Mouse (Mus musculus): ENCODE results near the gene Tmprss11d.
A peak's percentile ranks its signal among the peaks of the same experiment; 100 is the strongest.
"Not testable (repeated sequence)": the region's sequence is repeated elsewhere in the genome, so short reads cannot be mapped to it uniquely, and the experiment has no call there.

The Tmprss11d gene

GRCm38 (mm10) chr5:86373320-86373719 is at the start of gene Tmprss11d:
TSS of gene Tmprss11d (minus strand) at chr5:86373420.
- DNase-seq (ENCODE audit: extremely low read depth, low read depth), result no peak

GRCm38 (mm10) chr5:86421323-86422028 is 48.3 kb upstream of the Tmprss11d start:
- no peak for DNase-seq (ENCODE audit: extremely low read depth, low read depth)

DNA sequence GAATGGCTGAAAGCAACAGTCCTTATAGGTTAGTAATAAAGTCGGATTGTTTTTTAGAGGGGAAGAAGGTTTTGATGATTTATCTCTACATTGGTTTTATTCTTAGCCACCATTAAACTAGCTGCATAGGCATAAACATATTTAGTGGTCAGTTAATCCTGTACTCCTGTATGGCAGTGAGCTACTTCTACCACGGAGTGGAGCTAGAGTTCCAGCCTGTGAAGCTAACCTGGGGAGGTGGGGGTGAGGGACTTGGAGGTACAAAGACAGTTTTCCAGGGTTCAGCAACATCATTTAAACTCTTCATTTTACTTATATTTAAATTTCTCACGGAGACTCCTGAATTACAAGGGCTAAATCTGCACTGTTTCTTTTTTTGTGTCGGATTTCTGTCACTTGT is 46.3 kb upstream of the Tmprss11d start:
- no peak for DNase-seq (ENCODE audit: extremely low read depth, low read depth)

DNA sequence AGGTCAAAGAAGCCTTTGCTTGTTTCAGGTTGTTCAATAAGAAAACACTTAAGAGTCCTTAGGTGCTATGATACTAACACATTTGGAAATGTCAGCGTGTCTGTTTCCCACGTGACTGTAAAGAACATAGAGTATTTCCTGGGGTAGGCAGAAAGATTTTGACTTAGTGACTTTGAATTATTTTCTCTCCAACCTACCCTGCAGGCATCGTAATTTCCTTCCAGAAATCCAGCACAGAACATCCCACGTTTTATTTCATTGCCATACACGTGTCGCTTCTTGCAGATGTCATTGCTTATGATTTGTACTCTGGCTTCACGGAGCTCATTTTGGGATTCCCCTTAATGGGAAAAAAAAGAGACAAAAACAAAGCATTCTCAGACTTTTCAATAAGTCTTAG is 41.1 kb upstream of the Tmprss11d start:
- DNase-seq (ENCODE audit: extremely low read depth, low read depth), result no peak

DNA sequence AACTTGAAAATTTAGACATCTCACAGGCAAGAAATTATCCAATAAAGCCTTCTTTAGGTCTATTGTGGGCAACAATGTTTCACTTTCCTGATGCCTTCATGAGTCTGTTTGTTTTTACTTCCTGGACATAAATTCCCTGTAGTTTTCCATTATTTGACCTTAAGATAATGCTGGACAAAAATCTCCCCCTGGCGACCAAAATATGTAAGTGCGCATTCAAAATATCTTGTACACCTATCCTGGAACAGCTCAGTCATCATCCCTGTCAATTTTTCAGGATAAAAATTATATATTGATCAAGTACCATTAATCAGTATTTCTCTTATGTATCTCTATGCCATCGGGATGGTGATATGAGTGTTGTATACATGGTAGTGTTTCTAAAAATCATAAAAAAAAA is 37.6 kb upstream of the Tmprss11d start:
- DNase-seq (ENCODE audit: extremely low read depth, low read depth), result peak; percentile 7

DNA sequence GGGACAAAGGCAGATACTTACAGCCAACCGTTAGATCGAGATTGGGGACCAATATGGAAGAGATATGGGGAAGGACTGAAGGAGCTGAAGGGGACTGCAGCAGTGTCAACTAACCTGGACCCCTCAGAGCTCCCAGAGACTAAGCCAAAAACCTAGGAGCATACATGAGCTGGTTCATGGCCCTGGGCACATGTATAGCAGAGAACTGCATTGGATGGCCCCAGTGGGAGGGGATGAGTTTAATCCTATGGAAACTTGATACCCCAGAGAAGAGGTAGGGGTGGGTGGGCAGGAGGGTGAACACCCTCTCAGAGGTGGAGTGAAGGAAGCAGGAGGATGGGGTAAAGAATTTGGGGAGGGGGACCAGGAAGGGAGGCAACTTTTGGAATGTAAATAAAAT is 34.7 kb upstream of the Tmprss11d start:
- no peak for DNase-seq (ENCODE audit: extremely low read depth, low read depth)

DNA sequence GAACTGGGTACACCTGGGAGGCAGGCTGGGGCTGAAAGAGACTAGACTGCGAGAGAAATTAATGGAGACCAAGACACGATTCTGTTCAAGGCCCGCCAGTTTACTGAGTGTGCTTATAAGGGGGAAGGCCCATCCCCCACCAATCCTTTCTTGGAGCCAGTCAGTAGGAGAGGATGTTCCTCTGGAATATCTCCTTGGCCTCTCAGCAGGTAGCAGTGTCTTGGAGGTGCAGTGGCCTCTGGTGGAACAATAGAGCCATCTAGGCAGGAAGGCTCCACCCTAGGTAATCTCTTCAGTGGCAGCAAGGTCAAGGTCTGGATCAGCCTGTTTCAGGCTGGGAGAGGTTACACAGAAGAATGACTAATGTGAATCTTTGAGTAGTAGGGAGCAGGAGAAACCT is 34.0 kb upstream of the Tmprss11d start:
- no peak for DNase-seq (ENCODE audit: extremely low read depth, low read depth)

- DNase-seq (ENCODE audit: extremely low read depth, low read depth), result no peak
Measured at GRCm38 (mm10) chr5:86359412-86359985, 13.7 kb downstream of the Tmprss11d start.

DNA sequence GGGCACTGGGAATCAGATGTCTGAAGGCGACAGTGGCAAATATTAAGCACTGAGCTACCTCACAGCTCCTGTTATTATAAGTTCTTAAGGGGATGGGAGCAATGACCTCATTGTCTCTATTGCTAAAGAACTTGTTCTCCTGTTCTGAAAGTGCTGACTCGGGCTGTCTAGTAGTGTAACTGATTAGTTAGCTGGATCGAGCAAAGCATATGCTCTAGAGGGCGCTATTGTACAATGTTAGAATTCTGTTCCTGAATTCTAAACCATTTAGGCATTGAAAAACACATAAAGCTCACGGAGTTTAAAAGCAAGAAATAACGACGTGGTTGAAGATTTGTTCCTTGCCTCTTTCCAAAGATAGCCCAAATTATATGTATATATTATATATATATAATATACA is 20.3 kb downstream of the Tmprss11d start:
- peak; percentile 44 for DNase-seq (ENCODE audit: extremely low read depth, low read depth)

DNA sequence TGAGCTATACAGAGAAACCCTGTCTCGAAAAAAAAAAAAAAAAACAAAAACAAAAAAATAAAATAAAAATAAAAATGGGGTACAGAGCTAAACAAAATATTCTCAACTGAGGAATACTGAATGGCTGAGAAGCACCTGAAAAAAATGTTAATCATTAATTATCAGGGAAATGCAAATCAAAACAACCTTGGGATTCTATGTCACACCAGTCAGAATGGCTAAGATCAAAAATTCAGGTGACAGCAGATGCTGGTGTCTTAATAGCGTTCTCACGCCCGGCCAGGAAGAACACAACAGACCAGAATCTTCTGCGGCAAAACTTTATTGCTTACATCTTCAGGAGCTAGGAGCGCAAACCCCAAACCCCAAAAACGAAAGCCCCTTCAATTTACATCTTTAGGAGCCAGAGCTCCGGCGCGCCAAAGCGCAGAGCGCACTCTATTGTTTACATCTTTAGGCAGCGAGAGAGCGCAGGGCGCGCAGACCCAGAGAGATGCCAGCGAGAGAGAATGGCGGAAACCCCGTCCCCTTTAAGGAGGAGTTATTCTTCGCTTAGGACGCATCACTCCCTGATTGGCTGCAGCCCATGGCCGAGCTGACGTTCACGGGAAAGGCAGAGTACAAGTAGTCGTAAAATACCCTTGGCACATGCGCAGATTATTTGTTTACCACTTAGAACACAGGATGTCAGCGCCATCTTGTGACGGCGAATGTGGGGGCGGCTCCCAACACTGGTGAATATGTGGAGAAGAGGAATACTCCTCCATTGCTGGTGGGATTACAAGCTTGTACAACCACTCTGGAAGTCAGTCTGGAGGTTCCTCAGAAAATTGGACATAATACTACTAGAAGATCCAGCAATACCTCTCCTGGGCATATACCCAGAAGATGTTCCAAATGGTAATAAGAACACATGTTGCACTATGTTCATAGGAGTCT is 54.9 kb downstream of the Tmprss11d start:
- not testable (repeated sequence) for DNase-seq (ENCODE audit: extremely low read depth, low read depth)

GRCm38 (mm10) chr5:86306116-86306515 is 67.1 kb downstream of the Tmprss11d start:
- no peak for DNase-seq (ENCODE audit: extremely low read depth, low read depth)

DNA sequence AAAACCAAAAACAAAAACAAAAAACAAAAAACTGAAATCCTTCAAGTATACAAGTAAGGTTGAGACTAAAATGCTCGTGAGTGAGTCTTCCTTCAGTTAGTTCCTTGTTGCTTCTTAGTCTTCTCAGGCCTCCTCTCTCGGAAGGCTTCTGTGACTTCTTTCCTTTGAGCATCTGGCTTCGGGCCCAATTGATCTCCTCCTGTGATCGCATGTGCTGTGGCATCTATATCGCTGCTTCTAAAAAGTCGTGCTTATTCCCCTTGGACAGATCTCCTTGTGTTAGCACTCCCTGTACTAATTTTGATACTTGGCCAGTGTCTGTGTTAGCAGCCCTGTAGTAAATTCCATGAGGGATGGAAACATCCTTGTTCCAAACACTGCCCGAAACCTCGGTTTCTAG is 69.3 kb downstream of the Tmprss11d start:
- no peak for DNase-seq (ENCODE audit: extremely low read depth, low read depth)

DNA sequence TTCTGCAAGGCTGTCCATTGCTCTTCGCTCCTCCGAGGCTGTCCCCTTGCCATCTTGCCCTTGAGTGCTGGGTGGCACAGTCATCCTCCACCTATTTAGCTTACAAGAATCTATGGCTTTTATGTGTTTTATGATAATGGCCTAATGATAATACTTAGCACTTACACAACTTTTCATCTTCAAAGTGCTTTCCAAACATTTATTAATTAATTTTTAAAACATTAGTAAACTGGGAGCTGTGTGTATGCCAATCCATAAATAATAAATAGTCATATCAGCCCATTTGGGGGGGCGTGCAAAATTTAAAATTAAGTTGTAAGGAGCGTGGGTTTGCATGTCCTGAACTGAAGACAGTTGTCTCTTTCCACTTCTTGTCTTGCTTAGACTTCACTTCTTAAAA is 84.0 kb downstream of the Tmprss11d start, which contains the start of gene Tmprss11c:
Gene Tmprss11c (minus strand): TSS at position 101 of the 400 bp plus-strand sequence.
- no peak for DNase-seq (ENCODE audit: extremely low read depth, low read depth)
